Comparison of ENCODE assay signal across 7 mouse cellular contexts in genomic region chr10:31173169-31173686, GRCm38 (mm10).
DNase-seq lines count a peak whose midpoint lies in the region; ATAC-seq lines count a peak whose summit lies in the region.

No protein-coding gene starts in this region.

- H3K4me2 ChIP-seq in embryonic facial prominence, embryonic 12.5 days (replicated peaks): no peak overlapping the region
- no peak overlapping the region for H3K4me2 ChIP-seq in intestine, embryonic 14.5 days (ENCODE audit: low read length)
- no peak overlapping the region for H3K4me2 ChIP-seq in midbrain, embryonic 13.5 days (replicated peaks)

- no peaks in the 10 kb centered on the region for H3K9me3 ChIP-seq in embryonic facial prominence, embryonic 12.5 days
- H3K9me3 ChIP-seq in intestine, embryonic 14.5 days (ENCODE audit: control insufficient read depth, low read length): no peaks in the 10 kb centered on the region
- H3K9me3 ChIP-seq in midbrain, embryonic 13.5 days: no peaks in the 10 kb centered on the region

- no peaks in the 10 kb centered on the region for H3K27me3 ChIP-seq in embryonic facial prominence, embryonic 12.5 days
- no peaks in the 10 kb centered on the region for H3K27me3 ChIP-seq in intestine, embryonic 14.5 days (replicated peaks; ENCODE audit: control insufficient read depth, insufficient read depth, low read length)
- no peaks in the 10 kb centered on the region for H3K27me3 ChIP-seq in midbrain, embryonic 13.5 days

- no peak overlapping the region for H3K9ac ChIP-seq in embryonic facial prominence, embryonic 12.5 days
- no peak overlapping the region for H3K9ac ChIP-seq in intestine, embryonic 14.5 days (ENCODE audit: low read length)
- H3K9ac ChIP-seq in midbrain, embryonic 13.5 days (replicated peaks): no peak overlapping the region

- no peak overlapping the region for H3K4me3 ChIP-seq in embryonic facial prominence, embryonic 12.5 days
- no peak overlapping the region for H3K4me3 ChIP-seq in intestine, embryonic 14.5 days (ENCODE audit: low read depth, low read length)
- H3K4me3 ChIP-seq in midbrain, embryonic 13.5 days (replicated peaks): no peak overlapping the region

- 31% methylated on average over 15 of the region's 15 CpGs for WGBS in embryonic facial prominence, embryonic 12.5 days
- 31% methylated on average over 15 of the region's 15 CpGs for WGBS in intestine, embryonic 14.5 days
- 49% methylated on average over 15 of the region's 15 CpGs for WGBS in midbrain, embryonic 13.5 days

- peak; percentile 74; the same call in 1 of the 2 replicates for ATAC-seq in embryonic facial prominence, embryonic 12.5 days (ENCODE audit: insufficient number of reproducible peaks, insufficient read depth, low FRiP score, low TSS enrichment)
- peak; percentile 96 for ATAC-seq in intestine, embryonic 14.5 days (replicated peaks; ENCODE audit: low FRiP score, low TSS enrichment, low read depth)
- ATAC-seq in midbrain, embryonic 13.5 days: peak; percentile 88

- H3K27ac ChIP-seq in embryonic facial prominence, embryonic 12.5 days: peak overlapping the region; percentile 60; the same call in 1 of the 2 replicates
- H3K27ac ChIP-seq in intestine, embryonic 14.5 days (ENCODE audit: low read depth): peak overlapping the region; percentile 70
- H3K27ac ChIP-seq in midbrain, embryonic 13.5 days: no peak overlapping the region

- no peaks in the 10 kb centered on the region for H3K36me3 ChIP-seq in embryonic facial prominence, embryonic 12.5 days
- no peaks in the 10 kb centered on the region for H3K36me3 ChIP-seq in intestine, embryonic 14.5 days (ENCODE audit: control insufficient read depth, insufficient read depth, low read length)
- H3K36me3 ChIP-seq in midbrain, embryonic 13.5 days: no peaks in the 10 kb centered on the region

- H3K4me1 ChIP-seq in embryonic facial prominence, embryonic 12.5 days: peaks cover 4% of the 10 kb centered on the region; the same call in 1 of the 2 replicates
- peaks cover 16% of the 10 kb centered on the region; the same call in 1 of the 2 replicates for H3K4me1 ChIP-seq in intestine, embryonic 14.5 days (replicated peaks; ENCODE audit: control insufficient read depth, insufficient read depth, low read length)
- no peaks in the 10 kb centered on the region for H3K4me1 ChIP-seq in midbrain, embryonic 13.5 days (replicated peaks)

- peak; percentile 49 for DNase-seq in brain, adult 2 months (ENCODE audit: low read depth, low spot score)
- peak; percentile 31 to 67 for DNase-seq in gastrocnemius, postnatal 4 days (ENCODE audit: low spot score in 2 of 2)
- peak; percentile 77 for DNase-seq in intestine, embryonic 14.5 days (ENCODE audit: low spot score)
- peak; percentile 27 for DNase-seq in left cerebral cortex, adult 11 months (ENCODE audit: low spot score)
- DNase-seq in urinary bladder, postnatal 14 days (ENCODE audit: low spot score): peak; percentile 53

Comparison
In these comparisons a context has a peak if more than half of its experiments do, and no peak if none do; other contexts are left out.
1. DNase-seq: peak in every context shown above with its lines; median percentile 77 in intestine, embryonic 14.5 days; 53 in urinary bladder, postnatal 14 days; 49 in brain, adult 2 months; 49 in gastrocnemius, postnatal 4 days; 27 in left cerebral cortex, adult 11 months.